Mouse (Mus musculus): Measurements from ENCODE around the gene Plcb2.

Plcb2 gene

DNA sequence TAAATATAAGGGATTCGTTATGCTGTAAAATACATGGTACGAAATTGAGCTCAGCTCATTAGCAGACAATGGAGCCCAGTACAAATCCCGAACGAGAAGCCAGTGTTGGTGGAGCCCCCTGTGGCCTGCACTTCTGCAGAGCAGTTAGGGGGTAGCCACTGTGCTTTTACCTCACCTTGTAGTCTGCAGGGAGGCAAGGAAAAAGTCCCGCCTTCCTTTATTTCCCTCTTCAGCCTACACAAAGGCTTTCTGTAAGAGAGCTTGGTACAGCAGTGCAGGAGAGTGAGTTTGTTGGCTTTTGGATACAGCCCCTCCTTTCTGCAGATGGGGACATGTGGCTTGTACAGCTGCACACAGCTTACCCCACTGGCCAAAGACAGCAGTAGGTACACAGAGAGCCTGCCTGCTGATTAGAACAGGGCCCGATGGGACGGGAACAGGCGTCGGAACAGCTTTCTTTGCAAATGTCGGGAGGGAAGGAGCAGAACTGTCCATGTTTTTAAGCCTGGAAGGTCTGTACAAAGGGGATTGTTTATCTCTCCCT lies 21.2 kb upstream of the Plcb2 start:
- no peak for DNase-seq

DNA sequence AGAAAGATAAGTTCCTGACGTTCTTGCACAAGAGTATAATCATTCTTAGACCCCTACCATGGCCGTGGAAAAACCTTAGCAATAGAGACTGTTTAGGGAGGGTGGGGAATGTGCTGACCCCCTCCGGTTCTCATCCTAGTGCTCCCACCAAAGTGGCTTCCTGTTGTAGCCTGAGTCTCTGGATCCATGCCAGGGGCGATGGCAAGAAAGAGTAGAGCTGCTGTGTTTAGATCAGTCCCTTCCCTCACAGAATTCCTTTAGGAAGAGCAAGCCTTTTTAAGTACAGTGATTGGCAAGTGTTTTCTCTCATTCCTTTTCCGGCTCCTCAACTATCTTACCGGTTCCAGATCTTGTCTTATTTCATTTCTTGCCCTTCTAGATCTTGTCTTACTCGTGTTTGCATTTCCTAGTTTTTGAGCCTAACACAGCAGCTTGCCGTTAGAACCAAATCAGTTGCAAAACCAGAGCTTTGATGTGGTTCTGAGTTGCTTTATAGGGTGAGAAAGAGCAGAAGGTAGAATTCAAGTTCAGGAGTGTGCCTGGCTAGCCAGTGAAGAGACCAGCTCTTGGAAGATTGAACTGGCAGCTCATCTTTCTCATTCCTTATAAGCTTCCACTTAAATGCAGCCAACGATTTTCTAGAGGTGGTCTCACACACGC lies 19.2 kb upstream of the Plcb2 start:
- DNase-seq = no peak

DNA sequence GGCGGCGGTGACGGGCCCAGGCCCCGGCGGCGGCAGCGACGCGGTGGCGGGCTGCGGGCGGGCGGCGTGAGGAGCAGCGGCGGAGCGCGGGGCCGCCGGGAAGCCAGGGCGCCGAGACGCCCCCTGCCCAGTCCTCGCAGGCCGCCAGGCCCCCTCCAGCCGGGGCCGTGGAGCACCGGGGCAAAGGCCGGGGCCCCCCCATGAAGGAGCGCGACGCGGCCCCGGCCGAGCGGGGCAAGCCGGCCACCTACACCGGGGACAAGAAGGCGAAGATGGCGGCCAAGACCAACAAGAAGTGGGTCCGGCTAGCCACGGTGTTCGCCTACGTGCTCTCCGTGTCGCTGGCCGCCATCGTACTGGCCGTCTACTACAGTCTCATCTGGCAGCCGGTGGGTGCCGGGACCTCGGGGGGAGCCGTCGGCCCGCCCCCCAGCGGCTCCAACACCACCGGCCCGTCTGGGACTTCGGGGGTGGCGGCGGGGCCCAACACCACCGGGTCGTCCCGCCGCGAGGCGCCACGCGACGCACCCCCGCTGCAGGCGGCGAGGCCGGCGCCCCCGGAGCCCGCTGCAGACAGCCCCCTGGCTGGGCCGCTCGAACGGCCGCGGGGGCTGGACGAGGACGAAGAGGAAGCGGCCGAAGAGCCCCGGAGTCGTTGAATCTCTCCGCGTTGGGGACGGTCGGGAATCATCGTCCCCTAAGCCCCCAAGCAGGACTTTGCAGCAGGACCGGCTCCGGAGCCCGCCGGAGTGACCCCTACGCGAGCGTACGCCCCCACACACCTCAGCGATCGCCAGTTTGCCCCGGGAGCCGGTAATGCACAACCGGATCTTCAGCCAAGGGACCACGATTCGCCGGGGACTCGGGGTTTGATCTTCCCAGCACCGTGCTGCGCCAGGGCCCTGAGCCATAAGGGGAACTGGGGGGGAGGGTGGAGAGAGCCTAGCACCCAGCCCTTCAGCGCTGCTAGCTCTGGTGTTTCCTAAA lies 18.0 kb upstream of the Plcb2 start:
- no peak for DNase-seq

DNA sequence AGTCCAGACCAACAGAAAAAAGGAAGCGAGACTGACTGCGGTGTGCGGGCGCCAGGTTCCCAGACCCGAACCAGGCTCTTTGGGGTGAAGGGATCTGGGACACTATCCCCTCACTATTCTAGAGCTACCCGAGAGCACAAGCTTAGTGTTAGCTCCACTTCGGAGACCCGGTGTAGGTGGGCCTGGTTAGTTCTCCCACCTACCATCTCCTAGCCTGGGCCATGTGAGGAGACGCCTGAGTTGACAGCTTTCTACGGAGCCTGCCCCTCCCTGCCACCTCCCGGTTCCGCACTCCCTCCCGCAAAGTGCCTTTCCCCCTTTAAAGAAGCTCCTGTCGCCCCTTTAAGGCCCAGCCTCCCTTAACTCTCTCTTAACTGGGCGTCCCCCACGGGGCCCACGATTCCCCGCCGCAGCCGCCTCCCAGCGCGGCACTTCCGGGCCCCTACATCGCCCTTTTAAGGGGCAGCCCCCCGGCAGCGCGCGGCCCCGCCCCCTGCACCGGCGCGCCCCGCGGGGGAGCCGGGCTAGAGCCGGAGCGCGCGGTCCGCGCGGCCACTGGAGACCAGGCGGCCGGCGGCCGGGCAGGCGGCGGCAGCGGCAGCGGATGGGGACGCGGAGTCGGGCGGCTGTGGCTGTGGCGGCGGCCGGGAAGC lies 17.1 kb upstream of the Plcb2 start, which contains the start of gene Inafm2:
Gene Inafm2, plus strand, starts transcription at position 527 of the 653 bp plus-strand sequence.
- DNase-seq = peak; percentile 91

DNA sequence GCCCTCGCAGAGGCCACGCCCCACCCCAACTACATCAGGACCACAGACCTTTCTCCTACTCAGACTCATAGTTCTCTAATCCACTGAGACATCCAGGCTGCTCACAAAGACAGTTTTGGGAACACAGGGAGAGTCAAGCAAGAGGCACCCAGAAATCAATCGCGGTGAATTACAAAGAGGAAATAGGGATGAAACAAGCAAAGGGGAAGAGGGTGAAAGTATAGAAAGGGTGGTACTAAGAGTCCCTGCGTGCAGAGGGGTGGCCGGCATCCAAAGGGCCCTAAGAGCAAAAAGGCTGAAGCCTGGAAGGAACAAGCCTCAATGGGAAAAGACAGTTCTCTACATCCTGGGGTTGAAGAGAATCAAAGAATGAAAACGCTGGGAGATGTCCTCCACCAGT lies 16.4 kb upstream of the Plcb2 start:
- no peak for DNase-seq

DNA sequence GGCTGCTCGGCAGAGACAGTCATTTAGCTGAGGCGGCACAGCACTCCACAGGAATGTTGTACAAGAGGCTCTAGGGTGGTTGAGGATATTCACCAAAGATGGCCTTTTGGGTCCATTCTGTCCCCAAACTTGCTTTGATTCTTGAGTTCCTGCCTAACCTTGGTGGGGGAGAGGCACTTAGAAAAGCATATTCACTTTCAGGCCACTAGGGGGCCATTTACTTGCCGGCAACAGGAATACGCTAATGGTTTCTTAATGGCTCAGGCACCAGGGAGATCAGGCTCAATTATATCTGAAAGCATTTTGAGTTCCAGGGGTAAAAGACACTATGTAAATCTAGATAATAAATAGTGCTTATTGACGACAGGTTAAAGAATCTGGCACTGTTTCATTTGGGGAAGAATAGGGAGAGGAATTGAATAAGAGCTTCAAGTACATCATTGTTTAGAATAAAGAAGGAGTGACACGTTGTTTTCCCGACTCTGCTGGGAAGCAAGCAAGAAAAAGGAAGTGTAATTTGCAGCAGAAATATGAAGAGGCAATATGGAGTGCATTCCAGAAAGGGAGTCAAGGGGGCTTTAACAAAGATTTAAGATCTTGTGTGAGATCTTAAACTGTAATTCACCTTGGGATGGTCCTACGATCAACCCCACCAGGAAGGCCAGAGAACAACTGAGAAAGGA lies 15.2 kb upstream of the Plcb2 start:
- DNase-seq = no peak

DNA sequence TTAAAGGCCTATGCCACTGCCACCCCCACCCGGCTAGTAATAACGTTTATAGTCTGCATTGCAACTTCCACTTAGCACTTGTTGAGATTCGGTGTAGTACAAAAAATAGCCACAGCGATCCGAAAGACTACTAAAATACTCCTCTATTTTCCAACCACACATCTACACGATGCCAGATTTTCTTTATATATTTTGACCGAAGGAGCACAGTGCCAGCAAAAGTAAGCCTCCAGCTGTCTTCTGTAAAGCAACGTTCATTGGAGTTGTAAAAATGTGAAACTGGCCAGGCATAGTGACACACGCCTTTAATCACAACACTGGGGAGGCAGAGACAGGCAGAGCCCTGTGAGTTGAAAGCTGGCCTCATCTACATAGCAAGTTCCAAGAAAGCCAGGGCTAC lies 12.9 kb upstream of the Plcb2 start:
- no peak for DNase-seq

DNA sequence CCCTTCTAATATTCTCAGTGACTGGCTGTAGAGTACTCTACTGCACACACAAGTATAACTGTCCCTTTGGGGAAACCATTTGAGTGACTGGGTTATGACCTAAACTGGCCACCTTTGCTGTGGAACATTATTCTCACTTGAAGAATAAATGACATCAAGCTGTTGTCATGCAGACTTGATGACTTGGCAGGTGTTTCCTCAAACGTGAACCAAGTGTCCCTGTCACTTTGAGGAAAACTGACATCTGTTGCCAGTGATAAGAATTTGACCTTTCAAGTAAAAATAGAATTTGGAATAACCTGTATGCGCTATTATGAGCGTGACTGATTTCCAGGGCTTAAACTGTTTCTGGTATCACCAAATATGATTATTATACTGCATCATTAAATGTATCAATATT lies 12.1 kb upstream of the Plcb2 start:
- DNase-seq = no peak

DNA sequence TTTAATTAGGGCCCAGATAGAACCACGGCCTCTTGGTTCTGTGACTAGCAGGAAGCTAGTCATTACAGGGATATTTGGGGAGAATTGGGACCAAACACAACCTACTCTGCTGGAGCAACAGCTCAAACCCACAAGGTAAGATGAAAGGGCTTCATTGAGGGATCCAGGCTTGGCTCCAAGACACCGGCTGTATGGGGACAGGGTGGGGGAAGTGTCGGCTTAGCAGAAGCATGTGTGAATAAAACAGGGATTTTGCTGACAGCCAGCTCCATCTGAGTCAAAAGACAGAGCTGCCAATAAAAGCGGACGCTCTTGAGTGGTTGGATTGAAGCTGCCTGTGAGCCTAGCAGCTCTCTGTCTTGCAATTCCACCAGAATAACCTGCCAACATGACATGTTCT lies 5.1 kb upstream of the Plcb2 start:
- DNase-seq = no peak

DNA sequence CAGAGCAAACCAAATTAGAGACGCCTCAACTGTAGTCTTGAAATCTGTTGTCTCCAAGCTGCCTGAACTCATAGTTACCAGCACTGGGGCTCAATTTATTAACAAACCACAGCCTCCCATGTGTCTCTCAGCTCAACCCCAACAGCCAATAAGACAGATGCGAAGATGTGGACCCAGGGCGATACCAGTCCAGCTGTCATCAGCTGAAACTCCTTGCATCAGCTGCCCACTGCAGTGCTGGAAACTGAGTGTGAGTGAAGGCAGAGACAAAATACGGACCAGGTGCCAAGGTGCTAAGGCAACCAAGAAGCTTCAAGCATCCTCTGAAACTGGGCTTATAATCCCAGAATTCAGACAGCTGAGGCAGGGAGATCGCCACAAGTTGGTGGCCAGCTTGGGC lies 3.7 kb upstream of the Plcb2 start:
- no peak for DNase-seq

DNA sequence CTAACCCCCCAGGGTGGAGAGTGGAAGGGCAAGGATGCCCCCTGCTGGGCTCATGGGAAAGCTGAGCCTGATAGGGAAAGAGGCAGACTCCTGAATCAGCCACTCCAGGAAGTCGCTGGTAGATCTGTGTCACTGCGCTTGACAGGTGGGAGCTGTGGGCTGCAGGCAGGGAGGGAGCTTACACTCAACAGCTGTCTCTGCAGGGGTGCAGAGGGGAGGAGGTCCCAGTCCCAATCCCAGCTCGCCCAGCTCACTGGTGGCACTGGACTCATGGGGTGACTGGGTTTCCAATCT lies 2.3 kb upstream of the Plcb2 start:
- peak; percentile 51 for DNase-seq

DNA sequence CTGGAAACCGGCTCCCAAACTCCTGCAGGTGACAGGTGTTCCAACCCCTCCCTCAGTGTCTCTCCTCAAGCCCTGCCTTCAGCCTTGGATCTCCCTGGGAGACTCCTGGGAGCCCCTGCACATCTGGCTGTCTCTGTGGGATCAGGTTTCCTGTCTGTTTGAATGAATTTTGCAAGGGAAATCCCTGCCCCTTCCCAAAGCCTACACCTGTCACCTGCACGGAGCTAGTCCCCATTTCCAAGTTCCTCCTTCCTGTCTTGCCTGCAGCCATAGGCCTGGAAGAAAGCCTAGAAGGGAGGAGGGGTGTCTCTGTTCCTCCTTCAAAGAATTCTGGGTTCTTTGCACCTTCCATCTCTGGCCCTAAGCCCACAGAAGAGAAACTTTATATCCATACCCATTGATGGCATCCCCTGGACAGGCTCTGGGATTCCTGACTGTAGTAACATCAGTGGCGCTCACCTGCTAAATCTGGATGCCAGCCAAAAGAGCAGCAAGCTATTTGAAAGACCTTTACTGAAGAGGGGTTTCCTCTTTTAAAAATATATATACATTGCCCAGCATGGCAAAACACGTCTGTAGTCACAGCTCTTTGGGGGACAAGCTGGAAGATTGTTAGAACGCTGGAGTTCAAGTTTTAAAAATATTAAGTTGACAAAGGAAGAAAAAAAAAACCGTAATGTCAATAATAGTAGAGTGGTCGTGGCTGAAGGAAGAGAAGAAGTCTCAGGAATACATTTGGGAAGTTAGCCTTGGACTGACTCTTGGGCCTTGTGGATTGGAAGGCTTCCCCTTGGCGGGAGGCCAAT lies 1.8 kb upstream of the Plcb2 start:
- DNase-seq = no peak

DNA sequence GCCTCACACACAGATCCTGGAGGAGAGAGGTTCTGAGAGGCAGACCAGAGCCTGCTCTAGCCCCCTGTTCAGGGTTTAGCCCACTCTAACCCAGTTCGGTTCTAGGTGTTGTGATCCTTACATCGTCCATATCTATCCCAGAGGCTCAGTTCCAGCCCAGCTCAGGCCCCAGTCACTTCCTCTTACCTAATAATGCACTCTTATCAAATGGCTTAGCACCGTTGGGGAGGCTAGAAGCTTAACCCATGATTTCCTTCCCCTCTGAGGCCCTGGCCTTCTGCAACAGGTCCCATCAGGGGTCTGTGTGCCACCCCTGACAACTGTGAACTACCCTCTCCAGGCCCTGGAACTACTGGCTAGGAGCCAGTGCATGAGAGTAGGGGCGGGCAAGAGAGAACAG lies 956 bp upstream of the Plcb2 start:
- no peak for DNase-seq

DNA sequence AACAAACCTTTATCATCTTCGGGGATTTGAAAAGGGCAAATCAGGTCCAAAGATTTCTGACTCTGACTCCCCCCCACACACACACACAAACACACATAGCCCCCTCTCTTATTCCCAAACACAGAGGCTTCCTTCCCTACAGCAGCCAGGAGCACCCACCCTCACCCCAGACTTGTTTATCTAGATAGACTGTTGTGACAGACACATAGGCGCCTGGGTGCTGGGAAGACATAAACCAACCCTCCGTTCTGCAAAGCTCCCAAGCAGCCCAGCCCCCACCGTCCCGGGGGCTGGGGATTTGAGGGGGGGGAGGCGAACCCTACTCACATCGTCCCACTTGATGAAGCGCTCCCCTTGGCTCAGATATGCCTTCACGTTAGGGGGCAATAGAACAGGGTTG lies 327 bp downstream of the Plcb2 start:
- no peak for DNase-seq

DNA sequence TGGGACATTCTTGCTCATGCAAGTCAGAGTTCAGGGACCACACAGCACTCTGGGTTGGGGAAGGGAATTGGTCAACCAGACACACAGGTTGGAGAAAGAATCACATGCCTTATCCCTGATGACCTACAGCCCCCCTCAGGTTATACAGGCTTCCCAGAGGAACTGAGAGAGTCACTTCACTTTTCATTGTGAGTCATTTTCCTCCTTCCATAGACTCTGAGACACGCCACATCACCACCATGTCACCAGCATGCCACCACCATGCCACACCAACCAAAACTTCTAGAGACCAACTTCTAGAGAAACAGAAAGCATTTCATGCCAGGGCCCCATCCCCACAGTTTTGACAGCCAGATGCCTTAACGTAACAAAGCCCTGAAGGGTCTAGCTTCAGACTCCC lies 1.4 kb downstream of the Plcb2 start:
- DNase-seq = no peak

DNA sequence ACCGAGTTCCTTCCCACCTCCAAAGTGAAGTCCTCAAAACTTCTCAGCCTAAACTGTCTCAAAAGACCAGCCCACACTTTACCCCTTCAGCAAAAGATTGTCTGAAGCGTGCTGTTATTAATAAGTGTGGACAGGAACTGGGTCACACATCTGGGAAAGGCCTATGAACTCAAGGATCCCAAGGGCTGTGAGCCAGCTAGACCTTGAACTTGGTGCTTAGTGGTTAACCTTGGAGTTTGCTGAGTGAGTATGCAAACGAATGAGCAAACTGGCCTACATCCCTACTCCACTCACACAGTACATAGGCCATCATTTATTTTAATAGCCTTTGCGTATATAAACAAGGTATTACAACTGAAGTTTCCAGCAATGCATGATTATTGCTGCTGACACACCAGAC lies 2.7 kb downstream of the Plcb2 start:
- no peak for DNase-seq

DNA sequence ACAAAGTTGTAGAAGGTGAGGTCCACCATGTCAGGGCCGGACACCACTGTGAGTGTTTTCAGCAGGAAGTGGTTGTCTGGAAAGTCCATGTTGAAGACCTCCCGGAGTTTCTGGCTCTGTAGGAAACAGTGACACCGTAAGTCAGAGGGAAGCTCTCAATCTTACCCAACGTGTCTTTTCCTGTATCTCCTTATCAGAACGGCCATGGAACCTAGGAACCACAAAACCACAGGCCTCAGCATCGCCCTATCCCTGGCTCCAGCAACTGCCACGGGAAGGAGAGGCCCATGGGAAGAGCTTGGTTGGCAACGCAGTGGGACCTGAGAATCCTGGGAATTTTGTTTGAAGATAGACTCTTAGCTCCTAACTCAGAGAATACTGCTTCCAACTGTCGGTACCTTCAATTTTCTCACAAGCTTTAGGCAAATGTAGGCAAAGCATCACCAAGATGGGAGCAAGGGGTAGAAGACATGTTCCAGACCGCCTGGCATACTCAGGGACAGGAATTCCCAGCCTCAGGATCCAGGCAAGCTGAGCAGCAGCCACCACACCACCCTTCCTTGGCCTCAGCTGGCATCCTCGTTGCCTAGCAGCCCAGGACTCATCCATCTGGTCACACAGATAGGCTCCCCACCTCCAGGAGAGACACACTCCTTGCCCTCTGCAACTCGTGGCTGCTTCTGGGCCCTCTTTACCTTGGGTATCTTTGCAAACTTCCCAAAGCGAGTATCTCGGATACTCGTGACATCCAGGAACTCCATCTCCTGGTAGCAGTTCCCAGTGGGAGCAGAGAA lies 4.3 kb downstream of the Plcb2 start:
- no peak for DNase-seq

DNA sequence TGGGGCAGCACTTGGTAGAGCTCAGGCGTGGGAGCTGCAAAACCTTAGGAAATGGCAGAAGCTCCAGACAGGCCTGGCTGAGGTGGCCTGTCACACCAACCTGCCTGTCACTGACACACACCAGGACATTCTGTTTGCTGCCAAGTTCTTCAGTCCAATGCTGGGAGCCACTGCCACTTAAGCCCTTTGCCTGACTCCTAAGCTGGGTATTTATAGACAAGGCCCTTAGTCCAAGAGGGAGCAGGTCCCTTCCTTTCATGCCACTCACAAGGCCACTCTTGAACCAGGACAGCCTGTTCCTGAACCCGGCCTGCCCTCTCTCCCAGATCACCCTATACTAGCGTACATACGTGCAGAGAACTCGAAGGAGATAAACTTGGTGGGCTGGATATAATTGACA lies 11.6 kb downstream of the Plcb2 start:
- no peak for DNase-seq

DNA sequence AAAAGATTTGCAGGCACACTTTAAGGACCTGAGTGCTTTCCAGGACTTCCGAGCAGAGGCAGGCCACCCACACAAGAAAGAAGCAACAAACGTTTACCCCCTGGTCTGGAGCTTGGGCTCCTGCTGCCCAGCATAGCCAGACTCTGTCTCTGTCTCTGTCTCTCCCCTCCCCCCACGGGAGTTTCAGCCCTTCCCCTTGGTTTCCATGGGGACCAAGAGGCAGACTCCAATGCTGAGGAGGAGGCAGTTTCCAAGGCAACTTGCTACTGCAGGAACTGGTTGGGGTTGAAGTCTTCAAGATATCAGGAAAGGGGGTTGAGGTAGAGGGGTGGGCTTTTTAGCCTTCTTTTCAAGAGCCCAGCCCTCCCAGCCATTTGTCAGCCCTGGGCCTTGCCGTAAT lies 14.0 kb downstream of the Plcb2 start:
- DNase-seq = no peak

DNA sequence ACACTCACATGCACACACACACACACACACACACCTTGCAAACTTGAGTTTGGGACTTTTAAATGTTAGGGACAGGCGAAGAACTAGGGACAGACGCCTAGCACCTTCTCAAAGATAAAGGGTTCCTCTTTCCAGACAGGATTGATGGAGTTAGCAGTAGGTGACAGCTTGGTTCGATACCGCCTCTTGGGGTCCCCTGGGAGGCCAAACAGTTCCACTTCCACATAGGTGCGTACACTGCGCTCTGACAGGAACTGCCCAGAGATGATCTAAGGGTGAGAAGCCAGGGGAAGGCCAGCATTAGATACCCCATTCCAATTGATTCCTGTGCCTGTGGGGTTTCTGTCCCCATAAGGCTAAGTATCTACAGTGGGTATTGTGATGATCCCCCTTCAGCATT lies 14.6 kb downstream of the Plcb2 start:
- DNase-seq = no peak

DNA sequence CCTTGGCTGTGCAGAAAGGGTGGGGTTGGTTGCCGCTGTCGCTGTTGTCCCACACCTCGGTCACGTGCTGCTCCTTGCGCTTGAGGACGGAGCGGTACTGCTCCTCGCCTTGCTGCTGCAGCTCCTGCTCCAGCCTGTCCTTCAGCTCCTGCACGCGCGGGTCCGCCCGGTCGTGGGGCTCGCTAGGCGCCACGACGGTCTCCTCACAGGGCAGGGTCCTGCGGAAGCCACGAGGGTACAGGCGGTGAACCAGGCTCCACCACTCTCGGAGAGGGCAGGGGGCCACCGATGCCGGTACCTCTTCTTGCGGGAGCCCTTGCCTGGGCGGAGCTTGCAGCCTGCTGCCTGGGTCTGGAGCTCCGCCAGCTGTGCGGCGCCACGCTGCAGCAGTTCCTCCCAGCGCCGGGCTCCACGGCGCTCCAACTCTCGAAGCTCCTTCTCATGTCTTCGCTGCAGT lies 17.2 kb downstream of the Plcb2 start:
- DNase-seq = no peak
